Mouse (Mus musculus): ENCODE results near the gene Mgat3. TPM values are rescaled to one million over a fixed set of nuclear protein-coding genes. Genes with fewer than 3 reads are reported as not detected.

Mgat3 gene
- polyA plus RNA-seq, 1 experiment from 2014 or later, result 6.1 TPM

DNA sequence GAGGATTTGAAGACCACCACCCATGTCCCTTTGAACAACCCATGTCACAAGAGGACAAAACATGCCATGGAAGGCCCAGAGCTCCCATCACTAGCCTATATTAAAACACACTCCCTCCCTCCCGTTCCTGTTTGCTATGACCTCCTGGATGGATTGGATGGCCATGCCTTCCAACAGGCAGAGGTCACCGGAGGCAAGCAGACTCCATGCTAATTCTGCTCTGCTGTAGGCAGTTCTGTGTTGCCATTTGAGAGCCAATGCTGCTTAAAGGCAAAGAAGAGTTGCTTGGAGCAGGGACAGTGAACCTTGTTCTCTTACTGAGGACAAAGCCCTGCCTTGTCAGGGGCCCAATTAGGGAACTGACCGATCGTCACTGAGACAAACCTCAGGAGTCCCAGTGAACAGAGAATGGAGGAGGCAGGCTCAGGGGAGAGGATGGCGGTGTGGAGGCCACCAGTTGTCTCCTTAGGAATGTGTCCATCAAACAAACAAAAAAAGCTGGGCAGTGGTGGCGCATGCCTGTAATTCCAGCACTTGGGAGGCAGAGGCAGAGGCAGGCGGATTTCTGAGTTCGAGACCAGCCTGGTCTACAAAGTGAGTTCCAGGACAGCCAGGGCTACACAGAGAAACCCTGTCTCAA lies 86.0 kb downstream of the Mgat3 start:
- ATAC-seq (ENCODE audit: low FRiP score, low TSS enrichment), result no peak
- Histone ChIP-seq H3K4me3 (ENCODE audit: low read length) (no peak overlapping the region), H3K9me3 (ENCODE audit: control insufficient read depth, low read length) (no peaks in the 10 kb centered on the region), H3K4me1 (ENCODE audit: control insufficient read depth, insufficient read depth, low read length) (peaks cover 18% of the 10 kb centered on the region), H3K36me3 (ENCODE audit: control insufficient read depth, insufficient read depth, low read length) (peaks cover 41% of the 10 kb centered on the region), H3K4me2 (replicated peaks; ENCODE audit: low read depth, low read length) (no peak overlapping the region), H3K27me3 (ENCODE audit: control insufficient read depth, insufficient read depth, low read length) (no peaks in the 10 kb centered on the region), H3K9ac (ENCODE audit: low read depth, low read length) (no peak overlapping the region), H3K27ac (ENCODE audit: low read depth, low read length) (no peak overlapping the region)
- WGBS, result 80% methylated on average over 8 of the region's 8 CpGs

DNA sequence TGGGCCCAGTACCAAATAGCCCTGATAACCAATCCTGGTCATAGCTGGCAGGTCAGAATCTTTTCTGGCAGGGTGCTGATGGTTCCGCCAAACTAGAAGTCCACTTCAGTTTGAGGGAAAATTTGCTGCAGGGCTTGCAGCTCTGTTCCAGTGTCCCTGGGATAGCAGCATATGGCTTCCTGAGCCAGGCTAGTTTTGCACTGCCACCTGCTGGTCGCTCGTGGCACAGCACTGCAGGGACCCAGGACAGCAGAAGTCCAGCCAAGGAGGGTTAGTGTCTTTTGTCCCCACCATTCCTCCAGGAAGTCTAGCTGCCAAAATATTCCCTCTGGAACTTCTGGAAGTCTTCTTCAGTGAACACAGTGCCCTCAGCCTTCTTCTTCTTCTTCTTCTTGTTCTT lies 87.2 kb downstream of the Mgat3 start:
- H3K4me1 ChIP-seq (ENCODE audit: control insufficient read depth, insufficient read depth, low read length), result peaks cover 18% of the 10 kb centered on the region
- H3K27ac ChIP-seq (ENCODE audit: low read depth, low read length), result no peak overlapping the region
- H3K4me2 ChIP-seq (replicated peaks; ENCODE audit: low read depth, low read length), result no peak overlapping the region
- peaks cover 41% of the 10 kb centered on the region for H3K36me3 ChIP-seq (ENCODE audit: control insufficient read depth, insufficient read depth, low read length)
- WGBS, result 13% methylated on average over 3 of the region's 3 CpGs
- no peaks in the 10 kb centered on the region for H3K27me3 ChIP-seq (ENCODE audit: control insufficient read depth, insufficient read depth, low read length)
- no peaks in the 10 kb centered on the region for H3K9me3 ChIP-seq (ENCODE audit: control insufficient read depth, low read length)
- no peak overlapping the region for H3K9ac ChIP-seq (ENCODE audit: low read depth, low read length)
- ATAC-seq (ENCODE audit: low FRiP score, low TSS enrichment), result no peak
- no peak overlapping the region for H3K4me3 ChIP-seq (ENCODE audit: low read length)

DNA sequence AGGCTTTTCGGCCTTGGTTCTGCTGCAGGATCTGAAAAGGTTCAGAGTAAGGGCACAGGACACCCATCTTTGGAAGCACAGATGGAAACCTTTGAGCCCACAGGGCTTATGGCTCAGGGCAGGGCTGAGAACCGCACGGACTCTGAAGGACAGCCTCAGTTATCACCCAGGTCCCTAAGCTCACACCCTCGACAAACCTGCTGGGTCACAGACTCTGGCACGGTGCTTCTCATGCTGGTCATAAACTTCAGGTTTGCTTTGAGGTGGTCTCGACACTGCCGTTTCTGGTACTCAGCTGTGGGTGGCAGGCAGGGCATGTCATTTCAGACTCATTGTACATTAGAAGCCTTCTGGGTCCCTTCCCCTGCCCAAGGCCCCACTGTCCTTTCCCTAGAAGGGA lies 87.6 kb downstream of the Mgat3 start:
- Histone ChIP-seq H3K27me3 (ENCODE audit: control insufficient read depth, insufficient read depth, low read length) (no peaks in the 10 kb centered on the region), H3K27ac (ENCODE audit: low read depth, low read length) (no peak overlapping the region), H3K4me1 (ENCODE audit: control insufficient read depth, insufficient read depth, low read length) (peaks cover 18% of the 10 kb centered on the region), H3K9ac (ENCODE audit: low read depth, low read length) (no peak overlapping the region), H3K36me3 (ENCODE audit: control insufficient read depth, insufficient read depth, low read length) (peaks cover 39% of the 10 kb centered on the region), H3K9me3 (ENCODE audit: control insufficient read depth, low read length) (no peaks in the 10 kb centered on the region), H3K4me3 (ENCODE audit: low read length) (no peak overlapping the region), H3K4me2 (replicated peaks; ENCODE audit: low read depth, low read length) (no peak overlapping the region)
- no peak for ATAC-seq (ENCODE audit: low FRiP score, low TSS enrichment)
- WGBS, result 75% methylated on average over 7 of the region's 7 CpGs

DNA sequence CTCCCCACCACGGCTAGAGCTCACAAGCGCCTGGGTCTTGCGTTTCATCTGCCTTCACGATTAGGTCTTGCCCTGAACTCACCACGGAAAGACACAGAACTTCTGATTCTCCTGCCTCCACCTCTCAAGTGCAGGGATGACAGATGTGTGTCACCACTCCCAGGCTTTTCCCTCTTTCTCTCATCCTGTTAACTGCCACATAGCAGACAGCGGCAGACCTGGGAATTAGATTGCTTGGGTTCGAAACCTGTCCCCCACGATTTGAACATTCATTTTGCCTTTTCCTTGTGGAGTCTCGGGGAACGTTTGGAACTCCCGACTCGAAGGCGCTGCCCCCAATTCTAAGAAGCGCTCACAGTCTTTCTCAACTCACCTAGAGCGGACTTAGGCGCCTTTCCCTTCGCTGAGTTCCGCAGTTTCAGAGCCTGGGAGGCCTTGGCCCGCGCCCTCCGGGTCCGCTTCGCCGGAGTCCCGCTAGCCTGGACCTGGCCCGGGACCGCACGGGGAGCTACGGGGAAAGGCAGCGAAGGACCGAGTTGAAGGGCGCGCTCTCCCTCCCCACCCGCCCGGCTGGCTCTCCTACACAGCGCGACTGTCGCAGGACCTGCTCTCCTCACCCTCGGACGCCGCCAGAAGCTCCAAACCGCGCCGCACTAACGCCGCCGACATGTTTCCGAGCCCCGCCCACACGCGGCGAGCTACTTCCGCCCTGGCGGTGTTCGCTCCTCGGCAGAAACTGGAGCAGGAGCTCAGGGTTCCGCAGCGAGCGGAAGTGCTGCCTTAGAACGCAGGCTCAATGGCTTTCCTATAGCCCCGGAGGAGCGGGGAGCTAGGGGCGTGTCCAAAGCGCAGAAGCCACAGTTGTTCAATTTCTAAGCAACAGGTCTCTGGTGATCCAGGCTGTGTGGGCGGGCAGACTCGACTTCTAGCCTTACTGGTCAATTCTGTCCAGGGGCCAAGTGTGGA lies 90.4 kb downstream of the Mgat3 start, which contains the start of gene Rps19bp1:
Gene Rps19bp1 (minus strand): TSS at position 706 of the 966 bp plus-strand sequence.
- Histone ChIP-seq H3K4me2 (replicated peaks; ENCODE audit: low read depth, low read length) (peak within 1 kb of the TSS; percentile 78), H3K4me3 (ENCODE audit: low read length) (peak within 1 kb of the TSS; percentile 95), H3K4me1 (ENCODE audit: control insufficient read depth, insufficient read depth, low read length) (peaks cover 7% of the 10 kb centered on the region; the same call in 1 of the 2 replicates), H3K27ac (ENCODE audit: low read depth, low read length) (peak within 1 kb of the TSS; percentile 43; the same call in 1 of the 2 replicates), H3K36me3 (ENCODE audit: control insufficient read depth, insufficient read depth, low read length) (peaks cover 13% of the 10 kb centered on the region), H3K9ac (ENCODE audit: low read depth, low read length) (peak within 1 kb of the TSS; percentile 89), H3K27me3 (ENCODE audit: control insufficient read depth, insufficient read depth, low read length) (no peaks in the 10 kb centered on the region), H3K9me3 (ENCODE audit: control insufficient read depth, low read length) (no peaks in the 10 kb centered on the region)
- peak; percentile 90 for ATAC-seq (ENCODE audit: low FRiP score, low TSS enrichment)
- WGBS, result 1% methylated on average over 64 of the region's 66 CpGs

Other genes starting within 250 kb of the Mgat3 start
- 1.5 and 2.0 TPM in 2 replicates for gene Cbx7, start 202.6 kb upstream of the Mgat3 start, polyA plus RNA-seq (2014; fragmentation: Nextera tagmentation; extraction: Ambion mirVana)
- gene Pdgfb, start 158.7 kb upstream of the Mgat3 start, polyA plus RNA-seq (2014; fragmentation: Nextera tagmentation; extraction: Ambion mirVana), result 5.0 and 5.8 TPM in 2 replicates
- gene Syngr1, start 82.4 kb upstream of the Mgat3 start, polyA plus RNA-seq (2014; fragmentation: Nextera tagmentation; extraction: Ambion mirVana), result 9.5 and 11.9 TPM in 2 replicates
- gene Rpl3, start 81.9 kb upstream of the Mgat3 start, polyA plus RNA-seq (2014; fragmentation: Nextera tagmentation; extraction: Ambion mirVana), result 1,350 and 1,409 TPM in 2 replicates
- gene Tab1, start 40.6 kb upstream of the Mgat3 start, polyA plus RNA-seq (2014; fragmentation: Nextera tagmentation; extraction: Ambion mirVana), result 25.3 and 35.2 TPM in 2 replicates
- gene Mief1, start 60.3 kb downstream of the Mgat3 start, polyA plus RNA-seq (2014; fragmentation: Nextera tagmentation; extraction: Ambion mirVana), result 20.4 and 37.0 TPM in 2 replicates
- gene AC140267.1, start 62.1 kb downstream of the Mgat3 start, polyA plus RNA-seq (2014; fragmentation: Nextera tagmentation; extraction: Ambion mirVana), result not detected in 2 replicates
- gene Atf4, start 81.5 kb downstream of the Mgat3 start, polyA plus RNA-seq (2014; fragmentation: Nextera tagmentation; extraction: Ambion mirVana), result 131 and 145 TPM in 2 replicates
- 66.3 and 79.1 TPM in 2 replicates for gene Rps19bp1, start 90.6 kb downstream of the Mgat3 start, polyA plus RNA-seq (2014; fragmentation: Nextera tagmentation; extraction: Ambion mirVana)
- gene Cacna1i, start 113.5 kb downstream of the Mgat3 start, polyA plus RNA-seq (2014; fragmentation: Nextera tagmentation; extraction: Ambion mirVana), result 0.09 TPM in 1 of 2 replicates, not detected in the other